Mouse (Mus musculus): ENCODE results near the gene Neurog1. TPM values are rescaled to one million over a fixed set of nuclear protein-coding genes. Genes with fewer than 3 reads are reported as not detected.

Neurog1 gene
- total RNA-seq, 1 experiment, result 0.45 TPM

GRCm38 (mm10) chr13:56222849-56223246 is 29.1 kb downstream of the Neurog1 start:
- H3K4me3 ChIP-seq (ENCODE audit: insufficient read depth in 1 of 2, low read depth in 1 of 2, low read length in 2 of 2, poor library complexity in 1 of 2, severe bottlenecking in 1 of 2), result no peak overlapping the region
- peaks cover 2 to 15% of the 10 kb centered on the region in 2 experiments; a peak in 3 of 4 replicates for H3K4me1 ChIP-seq (ENCODE audit: control insufficient read depth in 2 of 2, insufficient read depth in 2 of 2, low read length in 2 of 2, poor library complexity in 1 of 2)
- H3K9me3 ChIP-seq (ENCODE audit: control insufficient read depth, insufficient read depth, low read depth, low read length), result no peaks in the 10 kb centered on the region
- in situ Hi-C loops (cut with MboI; ENCODE audit: low sequenced_read_pairs in 2 of 2, unreplicated experiment in 2 of 2), result loop anchor here in 1 of 2 experiments (10.0 kb wide), 1 partner anchor 388 kb away; the partner anchor contains the start of gene Pitx1
- no peak overlapping the region for H3K9ac ChIP-seq (ENCODE audit: insufficient read depth, low read depth, low read length, poor library complexity, severe bottlenecking)
- TF ChIP-seq CHD2 (IDR thresholded peaks at IDR 0.05; ENCODE audit: low read depth, low read length) (no peak), MAFK (IDR thresholded peaks at IDR 0.05; ENCODE audit: insufficient read depth, low read depth, low read length) (no peak), ZNF384 (IDR thresholded peaks at IDR 0.05; ENCODE audit: low read depth, low read length) (no peak), HCFC1 (IDR thresholded peaks at IDR 0.05; ENCODE audit: borderline replicate concordance, insufficient read depth, low read length) (no peak), ZC3H11A (IDR thresholded peaks at IDR 0.05; ENCODE audit: borderline replicate concordance, low read depth, low read length) (no peak)
- DNase-seq (ENCODE audit: low read depth, low spot score), result no peak
- H3K36me3 ChIP-seq (ENCODE audit: control insufficient read depth, insufficient read depth, low read length, poor library complexity, severe bottlenecking), result no peaks in the 10 kb centered on the region
- H3K27ac ChIP-seq (ENCODE audit: insufficient read depth, low read depth, low read length, poor library complexity, severe bottlenecking), result no peak overlapping the region

GRCm38 (mm10) chr13:56221995-56222848 is 29.7 kb downstream of the Neurog1 start:
- H3K36me3 ChIP-seq (ENCODE audit: control insufficient read depth, insufficient read depth, low read length, poor library complexity, severe bottlenecking), result no peaks in the 10 kb centered on the region
- H3K9ac ChIP-seq (ENCODE audit: insufficient read depth, low read depth, low read length, poor library complexity, severe bottlenecking), result no peak overlapping the region; the same call in 1 of the 2 replicates
- H3K4me1 ChIP-seq (ENCODE audit: control insufficient read depth in 2 of 2, insufficient read depth in 2 of 2, low read length in 2 of 2, poor library complexity in 1 of 2), result peaks cover 2 to 15% of the 10 kb centered on the region in 2 experiments; a peak in 3 of 4 replicates
- no peak for DNase-seq (ENCODE audit: low read depth, low spot score)
- in situ Hi-C loops (cut with MboI; ENCODE audit: low sequenced_read_pairs in 2 of 2, unreplicated experiment in 2 of 2), result loop anchor here in 1 of 2 experiments (10.0 kb wide), 1 partner anchor 387 kb away; the partner anchor contains the start of gene Pitx1
- H3K27ac ChIP-seq (ENCODE audit: insufficient read depth, low read depth, low read length, poor library complexity, severe bottlenecking), result no peak overlapping the region
- no peak for TF ChIP-seq CHD2 (IDR thresholded peaks at IDR 0.05; ENCODE audit: low read depth, low read length)
- no peak for TF ChIP-seq ZNF384 (IDR thresholded peaks at IDR 0.05; ENCODE audit: low read depth, low read length)
- no peak for TF ChIP-seq MAFK (IDR thresholded peaks at IDR 0.05; ENCODE audit: insufficient read depth, low read depth, low read length)
- no peak for TF ChIP-seq HCFC1 (IDR thresholded peaks at IDR 0.05; ENCODE audit: borderline replicate concordance, insufficient read depth, low read length)
- TF ChIP-seq ZC3H11A (IDR thresholded peaks at IDR 0.05; ENCODE audit: borderline replicate concordance, low read depth, low read length), result no peak
- no peaks in the 10 kb centered on the region for H3K9me3 ChIP-seq (ENCODE audit: control insufficient read depth, insufficient read depth, low read depth, low read length)
- peak overlapping the region; percentile 49 to 64; a peak in 3 of 4 replicates for H3K4me3 ChIP-seq (ENCODE audit: insufficient read depth in 1 of 2, low read depth in 1 of 2, low read length in 2 of 2, poor library complexity in 1 of 2, severe bottlenecking in 1 of 2)

GRCm38 (mm10) chr13:56221129-56221910 is 30.6 kb downstream of the Neurog1 start:
- Histone ChIP-seq H3K36me3 (ENCODE audit: control insufficient read depth, insufficient read depth, low read length, poor library complexity, severe bottlenecking) (no peaks in the 10 kb centered on the region), H3K27ac (ENCODE audit: insufficient read depth, low read depth, low read length, poor library complexity, severe bottlenecking) (no peak overlapping the region), H3K9ac (ENCODE audit: insufficient read depth, low read depth, low read length, poor library complexity, severe bottlenecking) (no peak overlapping the region), H3K9me3 (ENCODE audit: control insufficient read depth, insufficient read depth, low read depth, low read length) (no peaks in the 10 kb centered on the region), H3K4me1 (ENCODE audit: control insufficient read depth in 2 of 2, insufficient read depth in 2 of 2, low read length in 2 of 2, poor library complexity in 1 of 2) (peaks cover 2 to 22% of the 10 kb centered on the region in 2 experiments; a peak in 3 of 4 replicates), H3K4me3 (ENCODE audit: insufficient read depth in 1 of 2, low read depth in 1 of 2, low read length in 2 of 2, poor library complexity in 1 of 2, severe bottlenecking in 1 of 2) (peak overlapping the region; percentile 49 to 64)
- in situ Hi-C loops (cut with MboI; ENCODE audit: low sequenced_read_pairs in 2 of 2, unreplicated experiment in 2 of 2), result loop anchor here in 1 of 2 experiments (10.0 kb wide), 1 partner anchor 387 kb away; the partner anchor contains the start of gene Pitx1
- DNase-seq (ENCODE audit: low read depth, low spot score), result peak; percentile 80
- TF ChIP-seq ZNF384 (IDR thresholded peaks at IDR 0.05; ENCODE audit: low read depth, low read length) (peak; percentile 21; the same call in 1 of the 2 replicates), MAFK (IDR thresholded peaks at IDR 0.05; ENCODE audit: insufficient read depth, low read depth, low read length) (no peak)

DNA sequence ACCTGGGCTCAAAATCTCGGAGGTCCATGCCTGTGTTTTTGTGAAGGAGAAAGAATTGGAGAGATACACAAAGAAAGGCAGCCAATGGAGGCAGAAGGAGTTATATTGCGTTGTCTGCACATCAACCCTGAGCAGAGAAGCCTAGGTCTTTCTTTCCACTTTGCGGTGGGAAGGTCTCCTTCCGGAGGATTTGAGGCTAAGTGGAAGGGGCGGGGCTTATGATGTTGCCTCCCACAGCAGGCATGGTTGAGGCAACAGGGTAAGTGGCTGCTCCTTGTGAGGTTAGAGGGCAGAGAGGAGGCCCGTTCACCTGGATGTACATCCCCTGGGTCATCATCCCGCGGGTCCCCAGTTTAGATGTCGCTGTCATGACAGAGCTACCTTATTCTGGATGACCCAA is 32.7 kb downstream of the Neurog1 start:
- TF ChIP-seq HCFC1 (IDR thresholded peaks at IDR 0.05; ENCODE audit: borderline replicate concordance, insufficient read depth, low read length), result no peak
- no peak for TF ChIP-seq ZC3H11A (IDR thresholded peaks at IDR 0.05; ENCODE audit: borderline replicate concordance, low read depth, low read length)
- no peak for TF ChIP-seq ZNF384 (IDR thresholded peaks at IDR 0.05; ENCODE audit: low read depth, low read length)
- no peak for TF ChIP-seq CHD2 (IDR thresholded peaks at IDR 0.05; ENCODE audit: low read depth, low read length)
- TF ChIP-seq MAFK (IDR thresholded peaks at IDR 0.05; ENCODE audit: insufficient read depth, low read depth, low read length), result no peak
- no peaks in the 10 kb centered on the region for H3K36me3 ChIP-seq (ENCODE audit: control insufficient read depth, insufficient read depth, low read length, poor library complexity, severe bottlenecking)
- no peak overlapping the region for H3K4me3 ChIP-seq (ENCODE audit: insufficient read depth in 1 of 2, low read depth in 1 of 2, low read length in 2 of 2, poor library complexity in 1 of 2, severe bottlenecking in 1 of 2)
- H3K27ac ChIP-seq (ENCODE audit: insufficient read depth, low read depth, low read length, poor library complexity, severe bottlenecking), result no peak overlapping the region
- no peak for DNase-seq (ENCODE audit: low read depth, low spot score)
- no peaks in the 10 kb centered on the region for H3K9me3 ChIP-seq (ENCODE audit: control insufficient read depth, insufficient read depth, low read depth, low read length)
- H3K4me1 ChIP-seq (ENCODE audit: control insufficient read depth in 2 of 2, insufficient read depth in 2 of 2, low read length in 2 of 2, poor library complexity in 1 of 2), result peaks cover 2 to 29% of the 10 kb centered on the region in 2 experiments; a peak in 3 of 4 replicates
- H3K9ac ChIP-seq (ENCODE audit: insufficient read depth, low read depth, low read length, poor library complexity, severe bottlenecking), result no peak overlapping the region
- in situ Hi-C loops (cut with MboI; ENCODE audit: low sequenced_read_pairs in 2 of 2, unreplicated experiment in 2 of 2), result no loop called here

All from ES-E14 (cell line).